Mouse (Mus musculus): ENCODE measurements around the gene Sesn1. TPM values are rescaled to one million over a fixed set of nuclear protein-coding genes. Genes with fewer than 3 reads are reported as not detected.
A peak's percentile ranks its signal among the peaks of the same experiment; 100 is the strongest.

Sesn1 gene
- total and polyA plus RNA-seq, 3 experiments: 11.7 TPM; not detected in 1

GRCm38 (mm10) chr10:41809080-41809770 lies 510 bp upstream of the Sesn1 start (continued):
- peak; percentile 93 for TF ChIP-seq MYC (IDR thresholded peaks at IDR 0.05; ENCODE audit: low read depth, low read length)
- no peak for TF ChIP-seq RAD21 (IDR thresholded peaks at IDR 0.05; ENCODE audit: low read depth, low read length)
- no peak for TF ChIP-seq ZKSCAN1 (IDR thresholded peaks at IDR 0.05; ENCODE audit: low read depth, low read length)

GRCm38 (mm10) chr10:41810564-41811455 lies 1.1 kb downstream of the Sesn1 start:
- Histone ChIP-seq H3K4me1 (ENCODE audit: control insufficient read depth in 1 of 2, insufficient read depth in 2 of 2, low read length in 2 of 2) (peaks cover 5 to 19% of the 10 kb centered on the region in 2 experiments), H3K36me3 (ENCODE audit: control insufficient read depth in 1 of 2, insufficient read depth in 2 of 2, low read length in 2 of 2) (peaks cover 0 to 22% of the 10 kb centered on the region in 2 experiments; a peak in 2 of 4 replicates), H3K9me3 (replicated peaks; ENCODE audit: insufficient read depth, low read length) (no peaks in the 10 kb centered on the region), H3K9ac (ENCODE audit: control insufficient read depth, low read depth, low read length, poor library complexity, severe bottlenecking) (peak overlapping the region; percentile 67), H3K27ac (ENCODE audit: control insufficient read depth, low read depth, low read length) (peak overlapping the region; percentile 38), H3K27me3 (ENCODE audit: control insufficient read depth in 1 of 2, insufficient read depth in 2 of 2, low read length in 2 of 2) (no peaks in the 10 kb centered on the region), H3K79me2 (ENCODE audit: control insufficient read depth, insufficient read depth, low read length, poor library complexity) (peaks cover 18% of the 10 kb centered on the region), H3K4me3 (ENCODE audit: control insufficient read depth in 1 of 2, insufficient read depth in 1 of 2, low read depth in 2 of 2, low read length in 2 of 2) (peak overlapping the region; percentile 64 to 76)
- DNase-seq (ENCODE audit: low read depth, low spot score): peak; percentile 66
- TF ChIP-seq EP300 (IDR thresholded peaks at IDR 0.05; ENCODE audit: low read depth in 1 of 2, low read length in 2 of 2) (no peak), ZMIZ1 (IDR thresholded peaks at IDR 0.05; ENCODE audit: low read depth, low read length) (no peak), POLR2AphosphoS5 (IDR thresholded peaks at IDR 0.05; ENCODE audit: borderline replicate concordance, low read depth, low read length) (no peak), SIN3A (IDR thresholded peaks at IDR 0.05; ENCODE audit: low read length) (peak; percentile 64), CHD1 (IDR thresholded peaks at IDR 0.05; ENCODE audit: low read depth, low read length) (peak; percentile 34; the same call in 1 of the 2 replicates), TBP (IDR thresholded peaks at IDR 0.05; ENCODE audit: low read depth, low read length) (0 out of 2 replicates have a peak, but pooled peaks have one; percentile 7), NRF1 (IDR thresholded peaks at IDR 0.05; ENCODE audit: insufficient read depth, low read depth, low read length, poor library complexity, severe bottlenecking) (no peak), MXI1 (IDR thresholded peaks at IDR 0.05; ENCODE audit: low read depth, low read length) (peak; percentile 90), TAL1 (IDR thresholded peaks at IDR 0.05; ENCODE audit: low read length) (no peak), USF1 (IDR thresholded peaks at IDR 0.05; ENCODE audit: low read depth, low read length) (no peak), HCFC1 (IDR thresholded peaks at IDR 0.05; ENCODE audit: low read depth, low read length) (no peak), MAX (IDR thresholded peaks at IDR 0.05; ENCODE audit: low read length) (peak; percentile 79)

All from MEL (cell line).